Mouse (Mus musculus) E14TG2a.4 (cell line): Measurements from ENCODE around the gene Hoxc8.

Experiments
- CTCF ChIP-seq: conservative IDR thresholded peaks from 2 replicates; pipeline ENCODE4 v1.5.1; 2014; ENCODE audit warnings: low read length
- NANOG ChIP-seq: IDR thresholded peaks from 2 replicates; pipeline ENCODE4 v1.6.1; 2014; ENCODE audit warnings: borderline replicate concordance, low read length, mixed read lengths
- POU5F1 ChIP-seq: IDR thresholded peaks from 2 replicates; pipeline ENCODE4 v1.6.1; 2014; ENCODE audit warnings: low read length, borderline replicate concordance

DNA sequence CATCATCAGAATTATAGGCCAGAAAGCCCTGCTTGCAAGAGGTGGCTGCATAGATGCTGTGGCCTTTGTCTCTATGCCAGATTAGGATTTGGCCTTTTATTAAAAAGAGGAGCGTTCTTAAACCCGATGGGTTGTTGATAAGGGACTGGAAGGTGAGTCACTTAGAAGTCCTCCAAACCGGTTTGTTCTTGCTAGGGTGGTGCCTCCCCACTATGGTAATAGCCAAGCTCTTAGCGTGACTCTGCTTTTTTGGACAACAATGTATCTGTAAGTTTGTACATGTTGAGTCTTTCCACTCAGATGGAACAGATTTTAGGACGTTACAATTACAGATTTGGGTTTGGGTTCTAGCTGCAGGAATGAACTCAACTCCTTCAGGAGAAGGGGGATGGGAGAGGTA lies 51.2 kb downstream of the Hoxc8 start:
- TF ChIP-seq CTCF (no peak), POU5F1 (no peak), NANOG (no peak)
